Mouse (Mus musculus) retina, adult 2 months (tissue): ENCODE measurements around the gene Naa20.
"Not testable (repeated sequence)": the region's sequence is repeated elsewhere in the genome, so short reads cannot be mapped to it uniquely, and the experiment has no call there.

ENCODE experiments used
- DNase-seq: peaks from one replicate; pipeline ENCODE4 v3.0.0-alpha.2; 2012; ENCODE audit warnings: low read depth, low spot score

The Naa20 gene

DNA sequence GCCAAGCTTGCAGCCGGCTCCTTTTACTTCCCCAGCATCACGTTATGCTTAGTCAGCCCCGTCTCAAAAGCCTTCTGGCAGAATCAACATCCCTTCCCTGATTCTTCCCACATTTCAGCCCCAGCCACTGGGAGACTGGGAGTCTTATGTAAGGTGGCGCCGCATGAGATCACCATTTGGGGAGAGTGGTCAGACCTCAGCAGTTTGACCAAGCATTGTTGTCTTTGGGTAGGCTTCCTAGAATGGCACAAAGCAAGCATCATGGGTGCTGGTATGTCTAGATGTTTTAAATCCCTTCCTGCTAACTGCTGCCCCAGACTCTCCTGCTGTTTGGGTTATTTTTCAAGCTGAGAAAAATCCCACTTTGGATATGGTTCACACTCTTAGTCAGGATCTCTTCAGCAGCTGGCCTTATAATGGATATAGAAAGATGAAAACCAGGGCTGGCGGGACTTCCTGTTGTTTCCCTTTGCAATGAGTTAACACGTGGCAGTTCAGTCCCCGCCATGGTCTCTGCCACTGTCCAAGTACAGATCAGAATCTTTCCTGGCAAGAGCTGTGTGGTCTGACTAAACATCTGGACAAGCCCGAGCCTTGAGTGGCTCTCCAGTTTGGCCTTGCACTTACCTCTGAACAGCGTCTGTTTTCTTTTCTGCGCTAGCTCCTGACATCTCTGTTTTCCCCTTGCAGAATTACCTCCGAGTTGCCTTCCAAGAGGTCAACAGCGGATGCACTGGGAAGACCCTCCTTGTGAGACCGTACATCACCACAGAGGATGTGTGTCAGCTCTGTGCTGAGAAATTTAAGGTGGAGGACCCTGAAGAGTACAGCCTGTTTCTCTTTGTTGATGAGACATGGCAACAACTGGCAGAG, 16.8 kb upstream of the Naa20 start:
- DNase-seq = no peak

DNA sequence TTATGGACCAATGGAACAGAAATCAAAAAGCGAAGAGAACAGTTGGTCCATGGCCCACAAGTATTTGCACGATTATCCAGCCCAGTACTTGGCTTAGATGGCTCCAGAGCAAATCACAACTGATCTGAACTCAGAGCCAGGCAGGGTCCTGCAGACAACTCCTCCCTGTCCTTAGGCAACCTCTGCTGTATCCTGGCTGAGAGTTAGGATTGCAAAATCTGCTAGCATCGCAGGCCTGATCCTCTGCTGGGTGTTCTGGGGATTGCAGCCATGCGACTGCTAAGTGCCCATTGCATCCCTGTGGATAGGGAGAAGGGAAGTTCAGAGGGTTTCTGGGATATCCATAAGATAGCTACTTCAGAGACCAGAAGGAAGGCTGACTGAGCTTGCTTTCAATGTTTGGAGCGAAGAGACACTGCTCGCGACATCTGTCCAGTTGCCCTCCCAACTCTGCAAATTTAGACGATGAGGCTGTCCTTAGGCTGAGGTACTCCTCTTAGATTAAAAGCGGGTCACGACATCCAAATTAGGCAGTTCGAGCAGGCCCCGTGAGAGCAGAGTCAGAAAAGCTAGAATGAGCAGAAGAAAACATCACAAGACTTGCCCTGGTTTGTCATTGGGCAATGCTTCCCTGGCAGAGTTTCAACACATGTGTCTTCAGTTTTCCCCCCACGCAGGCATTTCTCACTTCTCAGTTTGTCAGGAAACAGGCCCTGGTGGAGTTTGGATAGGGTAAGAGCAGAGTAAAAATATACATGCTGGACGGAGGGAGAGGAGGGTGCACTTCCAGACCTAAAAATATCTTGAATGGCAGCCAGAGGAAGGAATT, 13.7 kb upstream of the Naa20 start:
- no peak for DNase-seq

DNA sequence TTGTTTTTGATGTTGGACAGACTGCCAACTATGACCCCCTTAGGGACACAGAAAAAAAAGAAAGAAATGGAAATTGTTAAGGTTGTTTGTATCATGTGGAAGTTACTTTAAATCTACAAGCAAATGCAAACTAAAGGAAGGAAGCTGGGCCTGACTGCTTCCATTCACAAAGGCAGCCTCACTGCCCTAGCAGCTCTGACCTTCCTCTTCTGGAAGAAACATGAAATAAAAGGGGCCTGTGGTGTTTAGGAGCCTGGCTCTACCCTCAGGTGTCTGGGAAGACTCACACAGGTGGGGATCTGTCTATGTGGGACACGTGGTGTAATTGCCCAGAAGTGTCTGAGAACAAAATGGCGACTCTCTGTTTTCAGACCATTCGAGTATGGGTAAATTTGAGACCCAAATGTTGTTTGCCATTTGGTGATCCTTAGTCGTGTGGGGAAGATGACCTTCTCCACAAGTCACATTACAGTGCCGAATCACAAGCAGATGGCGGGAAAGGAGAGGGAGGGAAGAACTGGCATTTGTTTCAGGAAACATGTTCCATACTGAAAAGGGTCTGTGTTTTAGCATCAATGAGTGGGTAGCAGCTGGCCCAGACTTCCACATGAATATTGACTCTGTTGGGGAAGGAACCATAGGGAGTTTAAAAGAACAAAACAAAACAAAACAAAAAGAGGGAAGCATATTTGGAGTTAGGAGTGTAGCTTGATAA, 13.0 kb upstream of the Naa20 start:
- DNase-seq = no peak

DNA sequence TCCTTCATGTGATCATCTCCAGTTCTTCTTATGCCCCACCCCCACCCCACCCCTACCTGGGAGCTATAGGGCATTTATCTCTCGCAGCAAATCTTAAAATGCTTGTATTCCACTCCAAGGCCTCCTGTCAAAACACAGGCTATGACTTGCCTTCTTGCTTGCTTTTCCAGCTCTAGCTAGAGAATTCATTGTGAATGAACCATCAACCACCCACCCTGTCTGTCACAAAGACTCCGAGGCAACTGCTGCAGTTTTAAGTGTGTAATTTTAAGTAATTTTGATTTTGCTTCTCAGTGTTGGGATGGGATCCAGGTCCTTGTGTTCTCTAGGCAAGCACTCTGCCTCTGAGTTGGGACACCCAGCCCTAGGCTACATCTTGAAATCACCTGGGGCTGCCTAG, 11.3 kb upstream of the Naa20 start:
- DNase-seq = no peak

DNA sequence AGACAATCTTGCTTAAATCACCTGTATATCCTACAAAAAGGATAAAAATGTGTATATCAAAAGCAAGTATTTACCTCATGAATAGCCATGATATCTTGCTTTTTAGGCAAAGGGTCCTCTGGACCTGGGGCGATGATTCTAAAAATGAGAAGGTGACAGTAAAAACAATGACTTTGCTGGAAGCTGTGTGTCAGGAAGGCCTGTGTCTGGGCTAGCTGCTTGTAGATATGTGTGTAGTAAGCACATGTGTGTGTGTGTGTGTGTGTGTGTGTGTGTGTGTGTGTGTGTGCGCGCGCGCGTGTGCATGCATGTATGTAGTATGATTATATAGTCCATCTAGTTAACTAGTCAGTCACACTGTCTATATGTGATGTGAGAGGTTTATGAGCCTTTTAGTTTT, 8.1 kb upstream of the Naa20 start:
- no peak for DNase-seq

DNA sequence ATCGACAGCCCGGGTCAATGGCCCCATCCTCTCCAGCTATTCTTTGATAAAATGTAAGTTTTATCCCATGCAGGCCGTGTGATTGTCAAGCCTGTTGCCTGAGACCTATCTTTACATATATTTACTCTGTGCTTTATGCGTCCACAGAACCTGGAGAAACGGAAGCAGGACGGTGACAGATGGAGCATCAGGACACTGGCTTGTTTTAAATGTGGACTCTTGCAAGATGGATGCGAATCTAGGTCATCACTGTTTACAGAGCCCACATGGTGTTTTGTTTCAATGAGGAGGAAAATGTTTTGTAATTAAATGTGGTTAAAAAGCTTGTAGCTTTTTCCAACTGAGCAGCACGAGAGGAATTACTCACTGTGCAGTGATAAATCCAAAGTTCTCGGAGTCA, 3.8 kb upstream of the Naa20 start:
- no peak for DNase-seq

DNA sequence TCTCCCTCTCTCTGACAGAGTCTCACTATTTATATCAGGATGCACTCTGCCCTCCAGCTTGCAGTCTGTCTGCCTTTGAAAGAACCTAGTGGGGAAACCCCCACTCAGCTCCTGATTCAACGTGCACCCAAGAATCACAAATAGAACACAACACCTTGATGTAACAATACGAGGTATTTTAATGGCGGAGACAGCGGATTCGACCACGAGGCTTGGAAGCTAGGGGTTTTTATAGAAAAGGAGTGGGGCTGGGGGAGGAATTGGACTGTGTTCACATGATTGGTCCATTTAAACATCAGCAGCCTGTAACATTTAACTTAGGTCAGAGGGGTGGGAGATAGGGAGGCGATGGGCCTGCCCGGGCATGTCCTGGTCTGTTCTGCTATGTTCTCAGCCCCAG, 1.6 kb upstream of the Naa20 start:
- DNase-seq = not testable (repeated sequence)

DNA sequence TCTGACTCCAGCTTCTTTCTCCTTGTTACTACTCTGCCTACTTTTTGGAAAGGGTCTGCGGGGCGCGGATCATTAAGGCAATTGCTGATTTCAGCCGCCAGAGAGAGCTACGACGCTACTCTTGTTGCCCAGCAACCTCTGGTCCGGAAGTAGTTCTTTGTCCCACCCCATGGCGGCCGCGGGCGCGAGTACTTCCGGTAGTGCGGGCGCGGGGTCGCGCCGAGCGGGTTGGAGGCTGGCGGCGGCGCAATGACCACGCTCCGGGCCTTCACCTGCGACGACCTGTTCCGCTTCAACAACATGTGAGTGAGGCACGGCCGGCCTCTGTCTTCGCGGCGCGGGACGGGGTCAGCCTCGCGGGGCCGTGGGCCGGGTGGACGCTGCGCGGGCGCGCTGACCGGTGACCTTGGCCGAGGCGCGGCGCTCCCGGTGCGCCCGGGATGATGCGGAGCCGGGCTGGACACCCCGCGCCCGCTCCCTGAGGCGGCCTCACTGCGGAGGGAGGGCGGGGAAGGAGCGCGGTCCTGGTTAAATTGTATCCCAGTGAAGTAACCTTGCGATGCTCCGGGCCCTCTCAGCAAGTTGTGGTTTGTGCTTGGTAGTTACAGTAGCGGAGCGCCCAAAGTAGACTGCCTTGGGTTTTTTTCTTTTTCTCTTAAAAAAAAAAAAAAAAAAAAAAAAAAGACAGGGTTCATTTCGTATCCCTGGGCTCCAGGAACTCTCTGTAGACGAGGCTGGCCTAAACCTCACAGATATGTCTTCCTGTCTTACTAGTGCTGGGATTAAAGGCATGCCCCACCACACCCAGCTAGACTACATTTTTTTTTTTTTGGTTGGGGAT, 1.4 kb downstream of the Naa20 start:
- DNase-seq = peak; percentile 78

DNA sequence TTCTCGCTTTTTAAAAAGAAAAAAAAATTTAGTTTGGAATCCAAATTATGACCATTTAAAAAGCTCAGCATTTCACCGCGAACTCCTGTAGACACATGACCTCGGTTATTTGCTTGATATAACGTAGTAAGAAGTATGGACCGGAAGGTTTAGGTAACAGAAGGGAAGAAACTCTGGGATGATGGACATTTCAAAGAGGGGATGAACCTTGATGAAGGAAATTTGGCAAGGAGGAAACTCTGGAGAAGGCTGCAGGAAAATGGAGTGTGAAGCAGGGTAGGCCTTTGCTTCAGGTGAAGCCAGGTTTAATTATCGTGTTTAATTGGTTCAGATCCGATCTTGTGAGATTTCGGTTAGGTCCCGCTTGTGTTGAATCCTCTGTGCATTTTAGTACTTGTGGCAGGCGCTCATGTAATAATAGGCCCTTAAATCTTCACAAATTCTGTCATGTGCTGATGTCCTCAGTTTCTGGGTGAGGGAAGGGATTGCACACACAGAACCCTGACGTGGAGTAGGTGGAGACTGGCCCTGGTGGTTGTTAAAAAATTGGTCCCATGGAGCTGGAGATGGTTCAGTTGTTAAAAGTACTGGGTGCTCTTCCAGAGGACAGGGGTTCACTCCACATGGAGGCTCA, 2.2 kb downstream of the Naa20 start:
- DNase-seq = no peak

DNA sequence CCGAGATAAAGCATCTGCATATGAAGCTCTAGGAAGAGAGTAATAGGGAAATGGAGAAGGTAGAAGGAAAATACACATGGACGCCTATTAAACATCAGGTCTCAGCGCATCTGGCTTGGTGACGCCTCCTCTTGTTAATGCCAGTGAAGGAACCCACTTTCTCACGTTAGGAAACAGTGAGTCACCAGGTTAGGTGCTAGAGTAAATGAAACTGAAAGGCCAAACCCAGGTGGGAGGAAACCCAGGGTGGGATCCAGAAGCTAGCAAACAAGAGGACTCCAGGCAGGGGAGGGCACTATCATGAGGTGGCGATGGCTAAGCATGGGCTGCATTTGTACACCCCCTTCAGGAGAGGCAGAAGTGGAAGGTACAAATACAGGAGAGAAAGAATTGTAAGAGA, 3.3 kb downstream of the Naa20 start:
- DNase-seq = no peak

DNA sequence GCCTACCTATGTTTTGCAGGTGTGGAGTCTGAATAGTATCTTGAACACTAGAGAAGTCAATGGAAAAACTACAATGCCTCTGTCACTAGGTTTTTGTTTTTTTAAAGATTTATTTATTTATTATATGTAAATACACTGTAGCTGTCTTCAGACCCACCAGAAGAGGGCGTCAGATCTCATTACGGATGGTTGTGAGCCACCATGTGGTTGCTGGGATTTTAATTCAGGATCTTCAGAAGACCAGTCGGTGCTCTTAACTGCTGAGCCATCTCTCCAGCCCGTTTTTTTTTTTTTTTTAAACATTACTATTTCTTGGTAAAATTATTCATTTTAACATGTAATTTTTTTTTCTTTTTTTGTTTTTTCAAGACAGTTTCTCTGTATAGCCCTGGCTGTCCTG, 4.0 kb downstream of the Naa20 start:
- not testable (repeated sequence) for DNase-seq

DNA sequence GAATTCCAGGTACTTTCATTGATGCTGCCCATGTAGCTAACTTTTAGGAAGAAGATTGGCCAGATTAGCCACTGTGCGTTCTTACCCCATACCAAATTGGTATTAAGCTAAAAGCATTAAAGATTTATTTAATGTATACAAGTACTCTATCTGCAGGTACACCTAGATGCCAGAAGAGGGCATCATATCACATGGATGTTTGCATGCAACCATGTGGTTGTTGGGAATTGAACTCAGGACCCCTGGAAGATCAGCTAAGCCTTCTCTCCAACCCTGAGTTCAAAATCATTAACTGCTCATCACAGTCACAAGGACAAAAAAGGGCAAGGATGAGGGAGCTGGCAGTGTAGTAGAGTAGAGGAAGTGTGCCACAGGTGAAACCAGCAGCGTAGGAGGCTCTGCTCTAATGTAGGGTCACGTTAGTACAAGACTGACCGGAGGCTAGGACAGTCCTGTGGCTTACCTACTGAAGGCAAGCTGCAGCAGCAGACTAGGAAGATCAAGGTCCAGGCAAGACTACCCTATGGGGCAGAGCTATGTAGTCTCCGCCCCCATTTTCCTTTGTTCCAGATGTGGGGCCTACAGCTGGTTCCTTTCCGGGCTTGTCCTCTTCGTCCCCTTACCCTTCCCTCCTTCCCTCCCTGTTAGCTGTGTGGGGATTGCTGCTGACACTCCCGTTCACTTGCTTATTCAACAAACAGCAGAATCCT, 19.2 kb downstream of the Naa20 start:
- no peak for DNase-seq

DNA sequence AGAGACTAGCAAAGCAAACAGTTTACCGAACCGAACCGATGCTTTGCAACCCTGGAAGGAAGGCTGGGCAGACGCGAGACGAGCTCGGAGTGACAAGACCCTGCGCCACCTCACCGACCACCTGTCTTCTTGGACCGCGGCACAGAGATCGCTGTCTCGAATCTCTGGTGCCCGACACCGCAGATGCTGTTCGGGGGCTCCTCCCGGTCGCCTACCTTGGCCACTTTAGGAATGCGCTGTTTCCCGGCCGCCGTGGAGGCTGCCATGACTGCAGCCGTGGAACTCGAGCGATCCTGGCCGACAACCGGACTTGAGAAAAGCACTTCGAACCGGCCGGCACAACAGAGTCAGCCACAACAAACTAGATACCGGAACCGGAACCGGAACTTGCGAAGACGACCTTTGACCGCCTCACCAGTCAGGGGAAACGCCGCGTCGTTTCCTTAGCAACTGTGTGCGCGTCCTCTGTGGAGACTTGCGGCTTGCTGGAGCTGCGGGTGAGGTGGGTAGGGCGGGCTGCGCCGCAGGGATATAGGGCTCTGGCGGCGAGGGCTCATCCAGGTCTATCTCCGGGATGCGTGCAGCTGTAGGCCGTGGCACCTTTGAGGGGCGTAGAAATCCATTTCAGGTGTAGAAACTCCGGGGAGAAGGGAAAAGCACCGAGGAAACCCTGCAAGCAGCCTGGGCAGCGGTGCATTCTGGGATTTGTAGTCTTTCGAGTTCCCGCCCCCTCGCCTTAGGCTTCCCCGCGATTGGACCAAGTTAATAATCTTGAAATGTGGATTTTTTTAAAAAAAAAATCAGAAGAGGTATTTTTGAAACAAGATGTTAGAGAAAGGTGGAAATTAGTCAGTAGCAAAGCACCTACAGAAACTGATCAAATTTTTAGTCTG, 32.7 kb downstream of the Naa20 start, which contains the start of the genes Cfap61 and Crnkl1:
Gene Cfap61 (plus strand): TSS at position 446 of the 893 bp plus-strand sequence.
Gene Crnkl1 (minus strand): TSS at position 676 of the 893 bp plus-strand sequence.
- peak; percentile 88 for DNase-seq

DNA sequence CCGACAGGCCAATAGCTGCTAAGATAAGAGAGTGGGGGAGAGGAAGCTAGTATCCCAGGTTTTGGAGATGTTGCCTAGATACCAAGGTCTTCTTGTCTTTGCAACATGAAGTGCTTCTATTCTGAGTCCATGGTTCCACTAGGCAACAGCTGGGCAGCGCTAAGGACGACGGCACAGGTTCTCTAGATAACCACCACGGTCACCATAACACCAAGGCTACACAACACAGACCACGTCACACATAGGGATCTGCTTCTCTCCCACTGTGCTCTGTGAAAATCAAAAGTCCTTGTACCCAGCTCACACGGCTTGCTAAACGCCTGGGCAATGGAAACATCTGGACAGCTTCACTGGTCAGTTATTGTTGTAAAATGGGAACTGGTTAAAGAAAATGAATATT, 35.1 kb downstream of the Naa20 start:
- no peak for DNase-seq

DNA sequence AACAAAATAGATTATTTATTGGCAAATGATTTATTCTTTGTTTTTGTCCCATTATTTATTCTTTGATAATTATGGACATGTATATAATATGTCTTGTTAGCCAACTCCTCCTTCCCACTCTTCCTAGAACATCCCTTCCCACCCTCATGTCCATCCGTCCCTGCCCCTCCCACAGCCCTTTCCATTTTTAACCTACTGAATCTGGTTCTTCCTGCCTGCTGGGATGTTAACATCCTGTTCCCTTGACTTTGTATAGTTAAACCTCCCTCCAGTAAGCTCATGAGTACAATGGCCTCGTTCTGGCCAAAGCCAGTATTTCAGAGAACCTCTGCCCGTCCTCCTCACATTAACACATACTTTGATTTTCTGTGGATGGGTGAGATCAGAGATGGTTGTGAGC, 39.5 kb downstream of the Naa20 start:
- no peak for DNase-seq

DNA sequence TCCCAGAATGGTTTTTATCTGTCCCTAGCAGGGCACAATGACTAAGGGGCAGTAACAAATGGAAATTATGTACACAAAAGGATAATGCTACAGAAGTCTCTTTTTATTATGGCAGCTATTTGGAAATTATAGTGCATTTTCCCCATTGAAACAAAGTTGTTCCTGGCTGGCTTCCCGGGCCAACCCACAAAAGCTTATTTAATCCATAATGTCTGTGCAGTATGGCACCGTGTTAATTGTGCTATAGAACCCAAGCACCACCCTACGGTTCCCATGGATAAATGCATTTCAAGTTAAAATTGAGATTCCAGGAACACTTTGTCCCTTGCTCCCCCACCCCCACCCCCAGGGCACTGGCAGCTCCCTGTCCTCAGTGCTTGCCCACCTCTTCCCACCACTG, 42.4 kb downstream of the Naa20 start:
- no peak for DNase-seq

DNA sequence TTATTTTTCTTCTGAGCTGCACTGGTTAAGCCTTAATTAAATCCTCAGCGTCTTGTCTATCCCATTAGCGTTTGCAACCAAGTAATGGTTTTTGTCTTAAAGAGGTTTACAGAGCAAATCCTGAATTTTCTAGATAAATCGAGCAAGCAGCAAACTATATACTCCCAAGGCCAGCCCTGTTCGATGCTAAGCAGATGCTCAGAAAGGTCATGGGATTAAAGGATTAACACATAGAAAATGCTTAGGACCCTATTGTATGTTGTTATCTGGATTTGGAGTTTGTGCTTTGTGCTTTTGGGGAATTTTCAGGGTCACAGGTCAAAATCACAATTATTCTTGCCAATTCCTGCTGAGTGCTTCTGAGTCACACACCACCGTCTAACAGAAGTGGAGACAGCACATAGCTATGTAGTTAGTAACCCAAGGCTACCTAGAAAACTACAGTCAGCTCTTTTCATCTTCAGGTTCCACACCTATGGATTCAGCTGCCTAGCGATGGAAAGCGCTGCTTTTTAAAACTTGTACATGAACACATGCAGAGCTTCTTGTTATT, 46.6 kb downstream of the Naa20 start:
- no peak for DNase-seq

DNA sequence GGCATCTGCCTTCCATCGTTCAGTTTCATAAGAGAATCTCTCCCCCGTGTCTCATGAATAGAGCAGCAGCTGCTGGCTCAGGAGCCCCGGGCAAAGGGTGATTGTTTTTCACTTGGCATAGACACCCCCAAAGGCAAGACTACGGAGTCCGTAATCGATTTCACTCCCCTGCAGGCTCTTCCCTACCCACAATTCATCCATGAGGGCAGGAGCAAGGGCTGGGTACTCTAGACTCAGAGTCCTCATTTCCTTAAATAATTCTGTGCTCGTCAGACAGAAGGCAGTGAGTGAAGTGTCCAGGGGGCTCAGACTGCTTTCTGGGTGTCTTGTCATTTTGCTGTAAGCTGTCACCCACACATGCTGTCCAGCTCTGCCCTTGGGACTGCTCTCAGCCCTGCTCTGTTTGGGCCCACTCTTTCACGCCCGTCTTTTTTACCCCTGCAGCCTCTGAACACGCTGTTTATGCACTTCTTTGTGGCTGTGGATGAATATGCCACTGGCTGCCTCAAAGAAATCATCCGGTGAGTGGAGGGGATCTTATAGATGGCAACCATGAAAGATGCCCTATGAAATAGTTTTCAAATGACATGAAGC, 47.7 kb downstream of the Naa20 start:
- no peak for DNase-seq
